Mouse (Mus musculus) brain, adult 2 months (tissue): ENCODE data around the gene Thumpd3.

Experiments
- DNase-seq: peaks from one replicate; pipeline ENCODE4 v3.0.0; 2011; ENCODE audit warnings: low read depth, low spot score

The Thumpd3 gene

DNA sequence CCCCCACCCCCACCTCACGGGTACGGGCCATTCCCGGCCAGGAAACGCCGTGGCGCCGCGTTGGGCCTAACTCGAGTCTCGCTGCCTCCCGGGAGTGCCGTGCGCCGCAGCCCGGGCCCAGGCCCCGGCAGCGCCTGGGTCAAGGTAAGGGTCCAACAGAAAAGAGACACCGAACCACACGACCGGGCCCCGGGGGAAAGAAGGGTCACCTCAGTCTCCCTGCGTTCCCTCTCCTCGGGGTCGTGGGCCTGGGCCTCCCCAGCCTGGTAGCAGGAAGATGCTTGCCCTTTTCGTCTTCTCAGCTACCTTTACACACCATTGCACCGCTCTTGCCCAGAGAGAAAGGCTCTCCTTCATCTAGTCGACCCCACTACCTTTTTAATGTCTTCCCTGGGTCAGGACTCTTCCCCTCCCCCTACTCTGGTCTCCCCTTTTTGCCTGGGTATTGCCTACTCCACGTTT is 31.6 kb downstream of the Thumpd3 start:
- DNase-seq, result no peak

DNA sequence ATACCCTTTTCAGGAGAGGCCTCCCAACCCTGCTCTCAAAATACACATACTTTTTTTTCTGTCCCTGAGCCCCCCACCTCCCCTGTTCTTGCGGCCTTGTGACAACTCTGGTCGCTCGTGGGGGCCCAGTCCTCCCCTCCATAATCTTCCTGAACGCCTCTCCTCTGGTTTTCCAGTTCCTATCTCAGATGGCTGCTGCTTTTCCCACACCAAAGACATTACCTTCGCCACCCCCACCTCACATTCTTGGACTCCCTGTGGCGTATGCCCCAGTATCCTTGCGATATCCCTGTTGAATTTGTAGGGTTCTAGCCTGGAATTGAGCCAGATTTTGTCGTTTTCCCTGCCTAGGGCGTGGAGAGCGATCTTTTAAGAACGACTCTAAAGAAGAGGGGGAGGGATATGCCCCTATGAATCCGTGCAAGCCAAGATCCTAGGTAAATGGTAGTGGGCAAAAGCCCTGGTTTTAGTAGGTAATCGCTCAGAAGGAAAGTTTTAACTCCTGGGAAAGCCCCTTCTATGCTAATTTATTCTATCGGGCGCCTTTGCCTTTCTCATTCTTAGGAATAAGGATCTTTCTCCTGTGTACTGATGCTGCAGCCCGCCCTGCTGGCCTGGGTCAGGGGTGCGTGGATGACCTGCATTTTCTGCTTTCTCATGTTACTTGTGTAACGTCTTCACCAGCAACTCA is 32.2 kb downstream of the Thumpd3 start:
- peak; percentile 50 for DNase-seq

DNA sequence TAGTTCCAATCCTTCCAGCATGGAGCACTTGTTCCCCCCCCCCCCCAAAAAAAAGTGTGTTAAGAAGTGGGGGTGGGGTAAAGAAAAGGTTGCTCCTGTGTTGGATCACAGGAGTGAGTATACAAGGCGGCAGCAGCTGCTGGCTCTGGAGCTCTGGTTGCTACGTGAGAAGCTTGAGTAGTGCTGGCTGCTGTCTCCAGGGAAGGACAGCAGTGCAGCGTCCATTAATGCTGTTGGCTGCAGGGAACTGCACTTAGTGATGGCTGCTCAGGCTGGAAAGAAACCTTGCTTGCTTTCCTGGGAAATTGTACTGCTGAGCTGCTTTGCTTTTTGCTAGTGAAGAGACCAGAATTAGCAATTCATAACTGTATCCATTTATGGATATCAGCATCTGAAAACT is 33.5 kb downstream of the Thumpd3 start:
- peak; percentile 69 for DNase-seq

DNA sequence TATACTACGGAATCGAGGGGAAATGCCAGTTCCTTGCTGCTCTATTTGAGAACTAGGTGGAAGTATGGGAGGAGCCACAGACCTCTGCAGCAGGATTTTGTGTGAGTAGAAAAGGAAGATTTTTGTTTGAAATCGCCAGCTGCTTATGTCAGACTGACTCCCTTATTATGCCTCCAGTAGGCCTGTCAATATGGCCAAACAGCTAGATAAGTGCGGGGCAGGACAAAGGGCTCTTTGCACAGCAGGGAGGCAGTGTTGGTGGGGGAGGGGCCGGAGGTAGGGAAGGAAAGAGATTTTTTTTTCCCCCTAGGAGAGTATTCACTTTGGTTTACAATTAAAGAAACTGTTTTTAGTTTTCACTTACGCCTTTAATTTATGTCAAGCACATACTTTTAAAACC is 36.2 kb downstream of the Thumpd3 start:
- DNase-seq, result peak; percentile 51

DNA sequence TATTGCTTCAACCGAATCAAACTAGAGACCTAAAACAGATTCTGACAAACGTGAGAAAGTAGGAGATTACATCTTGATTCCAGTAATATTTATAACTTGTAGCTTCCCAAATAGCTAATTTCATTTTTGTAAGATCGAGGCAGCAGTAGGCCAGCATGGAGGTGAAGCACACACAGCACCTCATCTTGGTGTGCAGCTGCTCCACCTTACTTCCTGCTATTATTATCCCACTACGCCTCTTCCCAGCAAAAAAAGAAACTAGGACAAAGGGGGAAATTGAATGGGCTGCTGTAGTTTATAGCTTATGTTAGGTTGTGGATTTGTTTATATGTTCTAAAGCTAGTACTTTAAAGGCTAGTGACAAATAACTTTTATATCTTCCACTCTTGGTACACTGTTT is 38.6 kb downstream of the Thumpd3 start:
- peak; percentile 47 for DNase-seq

DNA sequence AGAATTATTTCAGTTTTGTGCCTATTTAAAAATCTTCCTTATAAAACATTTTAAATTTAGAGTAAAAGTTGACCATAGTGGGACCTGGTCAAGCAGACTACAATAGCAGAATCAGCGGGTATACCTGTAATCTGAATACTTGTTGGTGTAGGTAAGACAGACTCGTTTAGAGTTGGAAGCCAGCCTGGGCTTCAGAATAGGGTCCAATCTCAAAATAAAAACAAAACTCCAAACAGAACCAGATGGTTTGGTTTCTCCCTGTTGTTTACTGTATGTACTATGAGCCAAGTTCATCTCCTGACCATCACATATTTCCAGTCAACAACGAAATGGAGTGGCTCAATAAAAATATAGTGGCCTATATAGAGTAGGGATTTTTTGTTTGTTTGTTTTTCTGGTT is 47.2 kb downstream of the Thumpd3 start:
- DNase-seq, result peak; percentile 81

DNA sequence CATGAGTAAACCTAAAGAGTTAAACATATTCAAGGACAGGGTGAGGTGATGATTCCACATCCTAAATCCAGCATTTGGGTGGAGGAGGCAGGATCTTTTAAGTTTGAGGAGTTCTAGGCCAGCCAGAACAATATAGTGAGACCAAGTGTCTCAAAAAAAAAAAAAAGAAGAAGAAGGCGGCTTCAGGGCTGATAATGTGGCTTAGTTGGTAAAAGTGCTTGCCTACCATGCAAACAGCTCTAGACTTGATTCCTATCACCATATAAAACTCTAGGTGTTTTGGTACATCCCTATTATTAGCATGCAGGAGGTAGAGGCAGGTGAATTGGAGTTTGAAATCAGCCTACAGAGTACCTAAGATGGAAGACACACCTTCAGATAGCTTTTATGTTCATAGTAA is 49.5 kb downstream of the Thumpd3 start:
- DNase-seq, result no peak

DNA sequence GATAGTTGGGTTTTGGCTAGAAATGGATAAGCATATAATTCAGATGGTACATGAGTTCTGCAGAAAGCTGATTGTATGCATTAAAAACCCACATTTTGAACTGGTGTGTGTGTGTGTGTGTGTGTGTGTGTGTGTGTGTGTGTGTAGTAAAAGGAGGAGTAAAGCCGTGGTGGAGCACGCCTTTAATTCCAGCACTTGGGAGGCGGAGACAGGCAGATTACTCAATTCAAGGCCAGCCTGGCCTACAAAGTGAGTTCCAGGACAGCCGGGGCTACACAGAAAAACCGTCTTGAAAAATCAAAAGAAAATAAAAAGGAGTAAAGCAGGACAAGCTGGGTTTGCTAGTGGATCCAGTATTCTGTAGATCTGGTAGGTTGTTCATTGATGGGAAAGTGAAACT is 51.6 kb downstream of the Thumpd3 start:
- no peak for DNase-seq

DNA sequence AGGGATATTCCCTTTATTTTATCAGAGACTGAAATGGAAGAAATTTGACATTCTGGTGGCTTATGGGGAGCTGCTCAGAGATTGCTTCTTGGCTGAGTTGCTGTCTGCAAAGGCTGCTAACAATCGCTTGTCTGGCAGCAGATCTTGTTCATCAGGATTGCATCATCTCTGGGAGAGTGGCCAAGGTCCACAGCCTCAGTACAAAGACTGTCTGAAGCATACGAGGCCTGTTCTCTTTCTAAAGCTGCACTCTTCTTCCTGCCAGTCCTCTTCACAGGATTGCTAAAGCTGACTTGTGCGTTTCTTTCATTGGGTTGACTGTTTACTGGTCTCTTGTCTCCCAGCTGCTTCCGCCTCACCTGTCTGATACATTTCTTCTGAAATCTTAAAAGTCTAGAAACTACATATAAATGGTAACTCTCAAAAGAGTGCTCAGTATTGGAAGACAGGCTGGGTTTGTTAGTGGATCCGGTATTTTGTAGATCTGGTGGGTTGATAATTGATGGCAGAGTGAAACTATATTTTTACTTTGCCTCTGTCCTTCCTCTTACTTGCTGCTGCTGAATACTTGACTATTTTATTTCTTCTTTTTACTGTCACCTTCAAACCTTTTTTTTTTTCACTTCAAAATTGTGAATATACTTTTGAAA is 53.7 kb downstream of the Thumpd3 start:
- peak; percentile 99 for DNase-seq

DNA sequence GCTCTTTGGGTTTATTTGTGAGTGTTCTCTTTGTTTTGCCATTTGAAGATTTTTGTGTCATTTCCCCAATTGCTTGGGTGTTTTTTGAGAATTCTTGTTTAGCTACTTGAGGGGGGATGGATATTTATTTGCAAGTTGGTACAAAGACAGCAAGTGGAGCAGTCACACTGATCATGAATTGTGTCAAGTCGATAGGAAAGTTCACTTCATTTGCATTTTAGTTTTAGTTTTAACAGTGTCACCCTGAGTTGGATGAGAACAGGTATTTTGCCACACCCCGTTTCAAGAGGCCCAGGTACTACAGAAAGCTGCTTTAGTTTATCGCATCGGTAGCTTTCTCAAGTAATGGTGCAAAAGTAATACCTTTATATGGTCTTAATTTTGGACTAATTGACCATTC is 56.5 kb downstream of the Thumpd3 start:
- DNase-seq, result no peak

DNA sequence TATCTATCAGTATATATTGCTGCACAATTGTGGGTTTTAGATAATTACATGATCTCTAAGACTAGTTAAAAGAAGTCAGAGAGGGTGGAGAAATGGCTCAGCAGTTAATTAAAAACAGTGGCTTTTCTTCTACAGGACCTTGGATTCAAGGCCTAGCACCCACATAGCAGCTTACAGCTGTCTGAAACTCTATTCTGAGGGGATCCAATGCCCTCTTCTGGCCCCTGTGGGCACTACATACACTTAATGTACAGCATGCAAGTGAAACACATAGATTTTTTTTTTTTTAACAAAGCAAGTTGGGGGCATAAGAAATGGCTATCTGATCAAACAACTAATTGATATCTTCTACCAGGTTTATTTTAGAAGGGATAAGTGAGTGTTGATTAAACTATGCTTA is 57.7 kb downstream of the Thumpd3 start:
- DNase-seq, result peak; percentile 67

DNA sequence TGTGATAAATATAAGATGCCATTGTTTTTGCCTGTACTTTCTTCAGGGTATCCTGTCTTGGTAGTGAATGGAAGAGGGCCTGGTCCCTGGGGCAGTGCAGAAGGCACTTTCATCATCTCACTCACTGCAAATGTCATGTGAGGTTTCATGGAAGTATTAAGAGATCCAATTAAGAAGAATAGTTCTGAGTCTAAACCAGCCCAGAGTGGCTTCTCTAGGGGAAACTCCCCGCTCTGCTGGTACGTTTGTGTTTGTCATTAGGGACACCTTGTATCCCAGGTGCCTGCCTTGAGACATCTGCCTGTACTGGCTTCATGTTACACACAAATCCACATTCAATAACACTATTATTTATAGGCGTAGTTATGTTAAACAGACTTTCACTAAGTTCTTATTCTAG is 63.4 kb downstream of the Thumpd3 start:
- DNase-seq, result no peak

DNA sequence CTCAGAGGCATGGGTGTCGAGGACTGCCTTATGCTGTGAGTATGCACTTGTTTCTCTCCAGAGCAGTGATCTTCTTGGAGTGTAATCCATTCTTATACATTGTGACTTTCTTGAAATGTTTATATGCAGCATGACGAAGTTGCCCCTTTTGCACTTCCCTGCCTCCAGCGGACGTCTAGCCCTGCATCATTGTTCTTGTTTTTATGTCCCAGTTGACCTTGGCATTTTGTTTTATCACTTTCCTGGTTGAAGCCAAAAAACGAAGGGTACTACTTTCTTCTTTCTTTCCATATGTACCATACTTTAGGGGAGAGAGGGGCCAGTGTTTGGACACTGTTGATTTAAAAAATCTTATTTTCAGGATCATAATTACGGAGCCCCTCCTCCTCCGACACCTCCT is 63.9 kb downstream of the Thumpd3 start:
- no peak for DNase-seq
